Mouse (Mus musculus) adrenal gland, adult (tissue): Measurements from ENCODE around the gene Usp15.
"Not testable (repeated sequence)": the region's sequence is repeated elsewhere in the genome, so short reads cannot be mapped to it uniquely, and the experiment has no call there.

Source experiments
- DNase-seq, 2 experiments: peaks; one replicate each; pipeline ENCODE4 v3.0.0; 2022 to 2023; ENCODE audit warnings: low spot score in 1 of 2; ENCODE audit not compliant: inconsistent age in 2 of 2

Gene Usp15

GRCm38 (mm10) chr10:123196835-123197559 lies at the start of gene Usp15:
Usp15 (minus strand) TSS chr10:123196995.
- peak; percentile 95 to 98 for DNase-seq

GRCm38 (mm10) chr10:123229420-123229819 lies 32.6 kb upstream of the Usp15 start:
- no peak for DNase-seq

- no peak for DNase-seq
Measured at GRCm38 (mm10) chr10:123222785-123223184, 26.0 kb upstream of the Usp15 start.

DNA sequence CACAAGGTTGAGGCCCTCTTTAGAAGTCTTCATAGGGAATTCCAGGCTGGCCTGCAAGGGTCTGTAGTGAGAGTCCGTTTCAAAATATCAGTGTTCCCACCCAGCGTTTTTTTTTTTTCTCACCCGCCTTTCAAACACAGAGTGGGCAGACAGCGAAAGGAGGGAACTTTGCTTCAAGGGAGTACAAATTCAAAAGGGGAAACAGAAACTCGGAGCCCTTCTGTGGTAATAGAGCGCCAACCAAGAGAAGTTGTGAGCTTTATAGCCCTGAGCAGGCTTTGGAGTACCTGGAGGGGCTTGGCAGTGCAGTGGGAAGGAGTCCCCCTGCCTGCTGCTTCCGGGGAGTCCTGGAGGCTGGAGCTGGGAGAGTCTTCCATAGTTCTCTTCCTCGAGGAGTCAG lies 12.7 kb upstream of the Usp15 start:
- DNase-seq, result no peak

DNA sequence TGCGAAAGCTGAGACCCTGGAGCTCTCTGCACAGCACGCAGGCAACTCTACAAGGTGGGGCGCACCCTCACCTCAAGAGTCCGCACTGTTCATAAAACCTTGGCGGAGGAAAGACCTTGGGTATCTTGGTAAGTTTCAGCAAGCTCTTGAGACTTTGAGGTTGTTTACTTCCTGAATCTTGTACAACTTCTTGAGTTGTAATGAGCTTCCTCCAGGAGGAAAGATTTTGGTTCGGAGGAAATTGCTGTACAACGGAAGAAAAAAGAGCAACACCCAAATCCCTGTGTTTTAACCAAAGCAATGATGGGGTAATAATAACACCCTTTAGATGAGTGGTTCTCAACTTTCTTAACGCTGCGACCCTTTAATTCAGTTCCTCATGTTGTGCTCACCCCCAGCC lies 11.5 kb upstream of the Usp15 start:
- no peak for DNase-seq

DNA sequence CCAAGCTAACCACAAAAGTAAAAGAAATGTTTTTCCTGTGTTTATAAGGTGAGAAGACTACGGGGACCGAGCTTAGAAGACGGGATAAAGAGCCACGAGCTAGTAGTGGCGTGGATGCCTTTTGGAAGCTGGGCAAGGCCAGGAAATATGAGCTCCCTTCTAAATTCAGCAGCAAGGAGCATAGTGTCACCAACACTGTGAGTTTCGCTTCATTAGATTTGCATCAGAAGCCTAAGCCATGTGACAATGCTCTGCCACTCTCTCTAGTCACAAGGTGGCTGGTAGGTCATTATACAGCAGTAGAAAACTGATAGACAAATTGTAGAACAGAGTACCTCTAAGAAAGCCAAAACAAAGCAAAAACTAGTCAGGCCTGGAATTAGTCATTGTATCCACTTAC lies 9.3 kb upstream of the Usp15 start:
- no peak for DNase-seq

GRCm38 (mm10) chr10:123205364-123205763 lies 8.6 kb upstream of the Usp15 start:
- not testable (repeated sequence) for DNase-seq

DNA sequence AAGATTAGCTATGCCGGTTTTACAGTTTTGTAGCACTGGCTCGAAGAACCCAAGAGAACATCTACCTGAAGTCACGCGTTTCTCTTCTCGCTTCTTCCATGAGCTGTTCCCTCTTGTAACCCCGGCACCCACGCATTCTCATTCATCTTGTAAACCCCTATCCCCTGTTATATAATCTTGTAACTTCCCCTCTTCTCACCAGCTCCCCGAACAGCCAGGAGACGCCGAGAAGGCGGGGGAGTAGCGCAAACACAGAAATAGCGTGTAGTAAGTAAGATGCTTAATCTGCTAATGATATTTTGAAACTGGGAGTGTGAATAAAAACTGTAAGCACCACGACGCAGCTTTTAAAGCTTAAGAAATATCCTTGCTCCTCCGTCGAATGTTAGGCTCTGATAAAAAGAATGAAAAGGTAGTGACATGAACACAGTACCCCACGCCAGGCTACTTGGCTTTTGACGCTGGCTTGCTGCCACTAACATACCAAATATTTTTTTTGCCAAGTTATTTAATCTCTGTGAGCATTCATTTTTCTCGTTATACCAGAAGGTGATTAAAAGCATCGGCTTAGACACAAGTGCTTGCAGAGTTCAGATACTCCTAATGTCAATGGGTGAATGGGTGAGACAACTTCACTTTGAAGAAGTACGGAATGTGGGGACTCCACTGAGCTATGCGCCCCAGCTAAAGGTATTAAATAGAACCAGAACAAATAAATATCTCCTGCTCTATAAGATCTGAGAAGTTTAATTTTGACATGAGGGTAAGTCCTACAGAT lies 5.4 kb upstream of the Usp15 start:
- DNase-seq, result no peak

GRCm38 (mm10) chr10:123201436-123201835 lies 4.6 kb upstream of the Usp15 start:
- DNase-seq, result no peak

GRCm38 (mm10) chr10:123200996-123201395 lies 4.2 kb upstream of the Usp15 start:
- no peak for DNase-seq

DNA sequence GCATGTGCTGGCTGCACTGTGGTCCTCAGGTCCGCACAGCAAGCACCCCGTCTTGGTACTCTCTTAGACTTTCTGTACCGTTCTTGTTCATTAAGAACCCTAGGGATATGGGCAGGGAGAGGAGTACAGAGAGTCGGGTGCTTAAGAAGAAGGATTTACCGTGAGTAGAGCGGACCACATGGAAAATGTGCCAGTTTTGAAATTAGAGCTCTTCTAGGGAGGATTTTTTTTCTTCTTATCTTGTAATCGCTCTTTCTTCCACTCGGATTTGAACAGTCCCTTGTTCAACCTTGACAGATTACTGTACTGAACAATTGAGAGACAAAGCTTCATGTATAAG lies 3.5 kb upstream of the Usp15 start:
- DNase-seq, result no peak

DNA sequence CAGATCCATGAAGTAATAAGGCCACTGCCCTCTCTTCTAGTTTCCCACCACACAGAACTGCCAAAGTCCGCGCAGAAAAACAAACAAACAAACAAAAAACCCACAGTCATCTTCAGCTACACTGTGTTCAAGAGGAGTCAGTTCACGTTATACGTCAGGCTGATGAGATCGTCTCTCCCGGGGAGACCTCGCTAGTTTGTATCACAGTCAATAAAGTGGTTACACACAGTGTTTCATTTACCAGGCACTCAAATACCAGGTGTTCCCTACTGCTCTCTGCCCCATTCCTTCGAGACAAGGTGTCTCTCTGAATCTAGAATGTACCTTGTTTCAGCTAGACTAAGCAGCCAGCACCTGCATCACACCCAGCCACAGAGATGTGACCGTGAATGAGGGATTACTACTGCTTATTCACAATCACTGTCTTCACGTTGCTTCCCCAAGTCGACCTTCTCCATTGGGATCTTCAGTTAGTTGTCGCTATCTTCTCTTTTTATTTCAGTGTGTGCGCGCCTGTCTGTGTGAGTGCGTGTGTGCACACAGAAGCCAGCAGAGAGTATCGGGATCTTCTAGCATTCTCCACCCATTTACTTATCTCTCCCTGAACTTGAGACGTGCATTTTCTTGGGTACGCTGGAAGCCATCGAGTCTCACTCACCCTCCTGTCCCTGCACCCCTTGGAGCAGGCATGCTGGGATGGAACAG lies 3.0 kb upstream of the Usp15 start:
- DNase-seq, result no peak

GRCm38 (mm10) chr10:123199119-123199518 lies 2.3 kb upstream of the Usp15 start:
- DNase-seq, result peak in 1 of 2 experiments; percentile 56

GRCm38 (mm10) chr10:123198183-123198582 lies 1.4 kb upstream of the Usp15 start:
- DNase-seq, result peak in 1 of 2 experiments; percentile 57

DNA sequence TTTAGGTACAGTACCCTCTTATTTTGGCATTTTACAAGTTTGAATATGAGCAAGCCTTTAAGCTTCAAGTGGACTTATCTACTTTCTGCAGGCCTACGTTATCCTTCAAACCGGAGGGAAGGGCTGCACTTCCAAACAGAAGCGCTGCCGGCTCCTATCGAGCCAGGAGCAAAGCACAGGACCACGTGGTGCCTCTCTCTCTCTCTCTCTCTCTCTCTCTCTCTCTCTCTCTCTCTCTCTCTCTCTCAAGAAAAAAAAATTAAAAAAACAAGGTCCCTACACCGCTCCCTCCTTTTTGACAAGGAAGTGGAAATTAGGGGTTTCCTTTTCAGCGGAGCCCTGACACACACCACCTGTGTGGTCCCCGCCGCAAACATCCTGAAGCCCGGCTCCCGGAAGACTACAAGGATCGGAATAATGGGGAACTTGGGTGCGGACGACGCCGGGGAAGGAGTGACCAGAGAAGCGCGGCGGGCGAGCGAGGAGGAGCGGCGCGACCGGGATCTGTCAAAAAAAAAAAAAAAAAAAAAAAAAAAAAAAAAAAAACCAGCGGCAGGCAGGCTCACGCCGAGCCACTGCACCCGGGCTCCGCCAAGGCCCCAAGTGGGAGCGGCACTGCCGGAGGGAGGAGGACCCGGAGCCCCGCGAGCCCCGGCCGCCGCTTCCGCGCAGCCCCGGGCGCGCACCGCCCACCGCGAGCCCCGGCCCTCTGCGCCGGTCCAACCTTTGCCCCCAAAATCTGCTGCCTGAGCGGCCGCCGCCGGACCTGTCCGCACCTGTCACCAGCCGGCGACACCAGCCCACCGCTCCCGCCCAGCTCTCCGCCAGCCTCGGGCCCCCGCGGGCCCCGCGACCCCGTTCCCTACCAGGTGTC lies 597 bp downstream of the Usp15 start:
- DNase-seq, result no peak

GRCm38 (mm10) chr10:123195501-123195900 lies 1.3 kb downstream of the Usp15 start:
- peak in 1 of 2 experiments; percentile 45 for DNase-seq

- DNase-seq, result no peak
Measured at GRCm38 (mm10) chr10:123191038-123191437, 5.8 kb downstream of the Usp15 start.

- no peak for DNase-seq
Measured at GRCm38 (mm10) chr10:123187337-123187736, 9.5 kb downstream of the Usp15 start.

GRCm38 (mm10) chr10:123185907-123186306 lies 10.9 kb downstream of the Usp15 start:
- no peak for DNase-seq

GRCm38 (mm10) chr10:123183743-123184142 lies 13.1 kb downstream of the Usp15 start:
- DNase-seq, result no peak

GRCm38 (mm10) chr10:123183243-123183642 lies 13.6 kb downstream of the Usp15 start:
- DNase-seq, result no peak
